Mouse (Mus musculus): ENCODE data around the gene Fam168b. TPM values are rescaled to one million over a fixed set of nuclear protein-coding genes. Genes with fewer than 3 reads are reported as not detected.

Fam168b gene
- polyA plus RNA-seq, 1 experiment from 2014 or later, result 36.9 TPM

DNA sequence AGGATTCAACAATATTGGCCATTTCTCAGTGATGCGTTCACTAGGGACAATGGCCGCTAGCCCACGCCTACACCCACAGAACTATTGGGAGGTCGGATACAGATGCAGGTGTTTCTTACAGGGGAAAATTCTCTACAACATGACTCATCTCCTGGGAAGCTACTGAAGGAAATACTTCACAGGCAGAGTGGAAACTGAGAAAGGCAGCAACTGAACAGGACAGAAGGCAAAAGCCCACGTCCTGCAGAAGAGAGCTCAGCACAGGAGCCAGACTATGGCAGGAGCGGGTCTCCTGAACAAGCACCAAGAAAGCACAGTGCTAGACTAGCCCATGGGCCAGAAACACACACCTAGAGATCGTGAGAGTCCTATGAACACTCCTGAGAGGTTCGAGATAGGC is 18.7 kb downstream of the Fam168b start:
- peaks cover 3 to 8% of the 10 kb centered on the region in 2 experiments; a peak in 1 of 4 replicates for H3K4me1 ChIP-seq (ENCODE audit: control insufficient read depth in 2 of 2, insufficient read depth in 2 of 2, low read length in 2 of 2)
- no peak overlapping the region for H3K27ac ChIP-seq (replicated peaks in 1 of 2; ENCODE audit: control insufficient read depth in 1 of 2, insufficient read depth in 1 of 2, low read depth in 2 of 2, low read length in 2 of 2)
- no peaks in the 10 kb centered on the region for H3K9me3 ChIP-seq (ENCODE audit: control insufficient read depth, low read length)
- no peaks in the 10 kb centered on the region for H3K27me3 ChIP-seq (ENCODE audit: control insufficient read depth, insufficient read depth, low read length)
- H3K4me3 ChIP-seq (ENCODE audit: control insufficient read depth in 1 of 2, insufficient read depth in 1 of 2, low read depth in 1 of 2, low read length in 2 of 2), result no peak overlapping the region
- H3K9ac ChIP-seq (ENCODE audit: low read length), result no peak overlapping the region
- no peak for ATAC-seq (ENCODE audit: insufficient number of reproducible peaks, insufficient read depth, low FRiP score, low read depth)
- peaks cover 82% of the 10 kb centered on the region for H3K36me3 ChIP-seq (ENCODE audit: control insufficient read depth, insufficient read depth, low read length)
- H3K4me2 ChIP-seq (ENCODE audit: low read length), result no peak overlapping the region
- WGBS, result 72% methylated on average over 8 of the region's 8 CpGs

DNA sequence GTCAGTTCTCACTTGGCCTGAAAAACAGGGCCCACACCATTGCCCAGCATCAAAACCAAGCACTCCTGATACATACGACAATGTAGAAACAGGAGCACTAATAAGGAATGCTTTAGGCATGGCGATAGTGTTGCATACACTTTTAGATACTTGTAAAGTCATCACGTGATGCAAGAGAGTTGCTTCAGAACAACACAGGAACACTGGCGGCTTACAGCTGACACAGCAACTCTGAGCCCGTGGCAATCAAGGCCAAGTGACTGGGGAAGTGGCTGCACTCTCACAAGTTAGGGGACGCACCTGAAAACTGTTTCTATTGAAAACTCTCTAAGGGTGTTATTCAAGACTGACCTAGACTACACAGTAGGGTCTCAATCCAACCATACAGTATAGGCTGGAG is 19.5 kb downstream of the Fam168b start:
- ATAC-seq (ENCODE audit: insufficient number of reproducible peaks, insufficient read depth, low FRiP score, low read depth), result no peak
- H3K4me3 ChIP-seq (ENCODE audit: control insufficient read depth in 1 of 2, insufficient read depth in 1 of 2, low read depth in 1 of 2, low read length in 2 of 2), result no peak overlapping the region
- H3K27me3 ChIP-seq (ENCODE audit: control insufficient read depth, insufficient read depth, low read length), result no peaks in the 10 kb centered on the region
- H3K36me3 ChIP-seq (ENCODE audit: control insufficient read depth, insufficient read depth, low read length), result peaks cover 82% of the 10 kb centered on the region
- H3K9me3 ChIP-seq (ENCODE audit: control insufficient read depth, low read length), result no peaks in the 10 kb centered on the region
- 77% methylated on average over 6 of the region's 6 CpGs for WGBS
- H3K9ac ChIP-seq (ENCODE audit: low read length), result no peak overlapping the region
- peaks cover 3 to 9% of the 10 kb centered on the region in 2 experiments; a peak in 1 of 4 replicates for H3K4me1 ChIP-seq (ENCODE audit: control insufficient read depth in 2 of 2, insufficient read depth in 2 of 2, low read length in 2 of 2)
- H3K4me2 ChIP-seq (ENCODE audit: low read length), result no peak overlapping the region
- H3K27ac ChIP-seq (replicated peaks in 1 of 2; ENCODE audit: control insufficient read depth in 1 of 2, insufficient read depth in 1 of 2, low read depth in 2 of 2, low read length in 2 of 2), result no peak overlapping the region

GRCm38 (mm10) chr1:34822746-34823145 is 20.1 kb downstream of the Fam168b start:
- 91% methylated on average over 7 of the region's 7 CpGs for WGBS
- no peak for ATAC-seq (ENCODE audit: insufficient number of reproducible peaks, insufficient read depth, low FRiP score, low read depth)
- Histone ChIP-seq H3K36me3 (ENCODE audit: control insufficient read depth, insufficient read depth, low read length) (peaks cover 82% of the 10 kb centered on the region), H3K4me2 (ENCODE audit: low read length) (no peak overlapping the region), H3K4me3 (ENCODE audit: control insufficient read depth in 1 of 2, insufficient read depth in 1 of 2, low read depth in 1 of 2, low read length in 2 of 2) (no peak overlapping the region), H3K27ac (replicated peaks in 1 of 2; ENCODE audit: control insufficient read depth in 1 of 2, insufficient read depth in 1 of 2, low read depth in 2 of 2, low read length in 2 of 2) (no peak overlapping the region), H3K9me3 (ENCODE audit: control insufficient read depth, low read length) (no peaks in the 10 kb centered on the region), H3K27me3 (ENCODE audit: control insufficient read depth, insufficient read depth, low read length) (no peaks in the 10 kb centered on the region), H3K4me1 (ENCODE audit: control insufficient read depth in 2 of 2, insufficient read depth in 2 of 2, low read length in 2 of 2) (peaks cover 3 to 9% of the 10 kb centered on the region in 2 experiments; a peak in 1 of 4 replicates), H3K9ac (ENCODE audit: low read length) (no peak overlapping the region)

DNA sequence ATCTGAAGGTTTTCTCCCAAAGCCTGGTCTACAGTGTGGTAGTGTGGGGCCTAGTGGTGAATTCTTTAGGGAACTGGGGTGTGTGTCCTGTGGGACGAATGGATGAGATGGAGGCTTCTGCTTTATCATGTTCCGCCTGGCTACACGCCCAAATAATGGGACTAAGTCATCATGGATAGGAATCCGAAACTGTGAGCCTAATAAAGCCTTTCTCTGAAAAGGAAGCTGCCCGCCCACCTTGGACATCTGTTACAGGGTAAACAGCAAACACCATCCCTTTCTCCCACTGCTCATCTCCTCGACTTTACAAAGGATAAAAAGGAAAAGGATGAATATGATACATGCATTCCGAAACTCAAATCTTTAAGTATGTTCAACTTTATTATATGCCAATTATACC is 20.9 kb downstream of the Fam168b start:
- peaks cover 3 to 9% of the 10 kb centered on the region in 2 experiments; a peak in 1 of 4 replicates for H3K4me1 ChIP-seq (ENCODE audit: control insufficient read depth in 2 of 2, insufficient read depth in 2 of 2, low read length in 2 of 2)
- H3K36me3 ChIP-seq (ENCODE audit: control insufficient read depth, insufficient read depth, low read length), result peaks cover 82% of the 10 kb centered on the region
- WGBS, result 89% methylated on average over 7 of the region's 7 CpGs
- no peak overlapping the region for H3K4me2 ChIP-seq (ENCODE audit: low read length)
- H3K9me3 ChIP-seq (ENCODE audit: control insufficient read depth, low read length), result no peaks in the 10 kb centered on the region
- H3K9ac ChIP-seq (ENCODE audit: low read length), result no peak overlapping the region
- H3K4me3 ChIP-seq (ENCODE audit: control insufficient read depth in 1 of 2, insufficient read depth in 1 of 2, low read depth in 1 of 2, low read length in 2 of 2), result no peak overlapping the region
- H3K27me3 ChIP-seq (ENCODE audit: control insufficient read depth, insufficient read depth, low read length), result no peaks in the 10 kb centered on the region
- no peak for ATAC-seq (ENCODE audit: insufficient number of reproducible peaks, insufficient read depth, low FRiP score, low read depth)
- H3K27ac ChIP-seq (replicated peaks in 1 of 2; ENCODE audit: control insufficient read depth in 1 of 2, insufficient read depth in 1 of 2, low read depth in 2 of 2, low read length in 2 of 2), result no peak overlapping the region

- Histone ChIP-seq H3K4me2 (ENCODE audit: low read length) (no peak overlapping the region), H3K4me1 (ENCODE audit: control insufficient read depth in 2 of 2, insufficient read depth in 2 of 2, low read length in 2 of 2) (peaks cover 3 to 9% of the 10 kb centered on the region in 2 experiments; a peak in 1 of 4 replicates), H3K9me3 (ENCODE audit: control insufficient read depth, low read length) (no peaks in the 10 kb centered on the region), H3K4me3 (ENCODE audit: control insufficient read depth in 1 of 2, insufficient read depth in 1 of 2, low read depth in 1 of 2, low read length in 2 of 2) (no peak overlapping the region), H3K27me3 (ENCODE audit: control insufficient read depth, insufficient read depth, low read length) (no peaks in the 10 kb centered on the region), H3K36me3 (ENCODE audit: control insufficient read depth, insufficient read depth, low read length) (peaks cover 84% of the 10 kb centered on the region), H3K27ac (replicated peaks in 1 of 2; ENCODE audit: control insufficient read depth in 1 of 2, insufficient read depth in 1 of 2, low read depth in 2 of 2, low read length in 2 of 2) (no peak overlapping the region), H3K9ac (ENCODE audit: low read length) (no peak overlapping the region)
- no peak for ATAC-seq (ENCODE audit: insufficient number of reproducible peaks, insufficient read depth, low FRiP score, low read depth)
- 94% methylated on average over 2 of the region's 2 CpGs for WGBS
Observed at GRCm38 (mm10) chr1:34821411-34821810, 21.5 kb downstream of the Fam168b start.

- Histone ChIP-seq H3K4me1 (ENCODE audit: control insufficient read depth in 2 of 2, insufficient read depth in 2 of 2, low read length in 2 of 2) (peaks cover 3 to 9% of the 10 kb centered on the region in 2 experiments; a peak in 1 of 4 replicates), H3K27me3 (ENCODE audit: control insufficient read depth, insufficient read depth, low read length) (no peaks in the 10 kb centered on the region), H3K9me3 (ENCODE audit: control insufficient read depth, low read length) (no peaks in the 10 kb centered on the region), H3K4me3 (ENCODE audit: control insufficient read depth in 1 of 2, insufficient read depth in 1 of 2, low read depth in 1 of 2, low read length in 2 of 2) (no peak overlapping the region), H3K27ac (replicated peaks in 1 of 2; ENCODE audit: control insufficient read depth in 1 of 2, insufficient read depth in 1 of 2, low read depth in 2 of 2, low read length in 2 of 2) (no peak overlapping the region), H3K9ac (ENCODE audit: low read length) (no peak overlapping the region), H3K4me2 (ENCODE audit: low read length) (no peak overlapping the region), H3K36me3 (ENCODE audit: control insufficient read depth, insufficient read depth, low read length) (peaks cover 87% of the 10 kb centered on the region)
- WGBS, result 86% methylated on average over 6 of the region's 6 CpGs
- no peak for ATAC-seq (ENCODE audit: insufficient number of reproducible peaks, insufficient read depth, low FRiP score, low read depth)
Observed at GRCm38 (mm10) chr1:34819225-34819910, 23.5 kb downstream of the Fam168b start.

GRCm38 (mm10) chr1:34815843-34816242 is 27.0 kb downstream of the Fam168b start:
- no peak overlapping the region for H3K4me2 ChIP-seq (ENCODE audit: low read length)
- peaks cover 93% of the 10 kb centered on the region for H3K36me3 ChIP-seq (ENCODE audit: control insufficient read depth, insufficient read depth, low read length)
- no peak for ATAC-seq (ENCODE audit: insufficient number of reproducible peaks, insufficient read depth, low FRiP score, low read depth)
- H3K9me3 ChIP-seq (ENCODE audit: control insufficient read depth, low read length), result no peaks in the 10 kb centered on the region
- H3K27me3 ChIP-seq (ENCODE audit: control insufficient read depth, insufficient read depth, low read length), result no peaks in the 10 kb centered on the region
- H3K4me1 ChIP-seq (ENCODE audit: control insufficient read depth in 2 of 2, insufficient read depth in 2 of 2, low read length in 2 of 2), result peaks cover 3 to 4% of the 10 kb centered on the region in 2 experiments; a peak in 1 of 4 replicates
- no peak overlapping the region for H3K9ac ChIP-seq (ENCODE audit: low read length)
- no peak overlapping the region for H3K27ac ChIP-seq (replicated peaks in 1 of 2; ENCODE audit: control insufficient read depth in 1 of 2, insufficient read depth in 1 of 2, low read depth in 2 of 2, low read length in 2 of 2)
- no peak overlapping the region for H3K4me3 ChIP-seq (ENCODE audit: control insufficient read depth in 1 of 2, insufficient read depth in 1 of 2, low read depth in 1 of 2, low read length in 2 of 2)
- 90% methylated on average over 6 of the region's 6 CpGs for WGBS

Measured in heart, embryonic 14.5 days (tissue).